Mouse (Mus musculus) cerebral cortex, adult 2 months (tissue): ENCODE data around the gene Erbb2.

Source experiments
- WGBS: fragments of 180-500 bp; shearing (Covaris S2); methylation state at CpG from one replicate; pipeline ENCODE4 v1.1.7; 2018; 5-methylcytosine and 5-hydroxymethylcytosine counted together

The Erbb2 gene

GRCm38 (mm10) chr11:98481231-98481630 lies 69.0 kb downstream of the Erbb2 start:
- 67% methylated on average over 6 of the region's 6 CpGs for WGBS

GRCm38 (mm10) chr11:98482067-98482466 lies 69.8 kb downstream of the Erbb2 start:
- WGBS, result 82% methylated on average over 10 of the region's 10 CpGs

- WGBS, result 89% methylated on average over 2 of the region's 2 CpGs
Observed at GRCm38 (mm10) chr11:98485749-98486148, 73.5 kb downstream of the Erbb2 start.
